In genomic region chr6:31189060-31189459, GRCm38 (mm10) we compare ENCODE assay signal across 8 mouse cellular contexts.
DNase-seq lines count a peak whose midpoint lies in the region; ATAC-seq and TF ChIP-seq lines count a peak whose summit lies in the region.
"Had no signal": no experiment of that assay in that cellular context is flagged by ENCODE, and none has a peak within 500 bp of the region (broad histone marks: within the 10 kb centered on the region; RNA-seq: fewer than 3 reads in every experiment).

No protein-coding gene starts in this region.

- H3K9me3 ChIP-seq in intestine, embryonic 16.5 days (ENCODE audit: control insufficient read depth, low read length), result no peaks in the 10 kb centered on the region

- H3K27me3 ChIP-seq in intestine, embryonic 16.5 days (replicated peaks; ENCODE audit: control insufficient read depth, insufficient read depth, low read length), result no peaks in the 10 kb centered on the region
- no peaks in the 10 kb centered on the region for H3K27me3 ChIP-seq in thymus, adult 2 months (ENCODE audit: control insufficient read depth, insufficient read depth, low read length)

- peak; percentile 62; the same call in 1 of the 2 replicates for TF ChIP-seq CTCF in thymus, adult 2 months (IDR thresholded peaks at IDR 0.05; ENCODE audit: borderline replicate concordance, control insufficient read depth, extremely low read depth, insufficient read depth, low read length, poor library complexity)

- H3K27ac ChIP-seq in intestine, embryonic 16.5 days (ENCODE audit: low read length), result no peak overlapping the region
- no peak overlapping the region for H3K27ac ChIP-seq in thymus, adult 2 months (ENCODE audit: control insufficient read depth, insufficient read depth, low read length)

- WGBS in intestine, embryonic 16.5 days, result 59% methylated on average over 7 of the region's 7 CpGs
- WGBS in thymus, adult 2 months, result 61% methylated on average over 7 of the region's 7 CpGs

- H3K9ac ChIP-seq in intestine, embryonic 16.5 days (ENCODE audit: low read depth, low read length), result no peak overlapping the region

- TF ChIP-seq POLR2A in thymus, adult 2 months (IDR thresholded peaks at IDR 0.05; ENCODE audit: control insufficient read depth, extremely low read depth, insufficient read depth, low read length, poor library complexity), result no peak

- no peaks in the 10 kb centered on the region for H3K4me1 ChIP-seq in intestine, embryonic 16.5 days (ENCODE audit: control insufficient read depth, insufficient read depth, low read length)
- H3K4me1 ChIP-seq in thymus, adult 2 months (replicated peaks; ENCODE audit: control insufficient read depth, insufficient read depth, low read length), result peaks cover 16% of the 10 kb centered on the region

- H3K4me2 ChIP-seq in intestine, embryonic 16.5 days (ENCODE audit: low read depth, low read length), result no peak overlapping the region

- DNase-seq in kidney, postnatal 4 days, result peak; percentile 26 to 40
- no peak for DNase-seq in kidney, adult 8-10 months
- DNase-seq in Muller cell, postnatal 12 days (ENCODE audit: inconsistent ontology term), result peak; percentile 22
- DNase-seq in cerebellum, adult 9-11 months, result peak; percentile 40
- peak; percentile 41 for DNase-seq in thymus, adult 2 months
- DNase-seq in yolk sac, embryonic 10.5 days (ENCODE audit: low spot score), result no peak

- no peak overlapping the region for H3K4me3 ChIP-seq in intestine, embryonic 16.5 days (ENCODE audit: low read length)
- no peak overlapping the region for H3K4me3 ChIP-seq in thymus, adult 2 months (ENCODE audit: control insufficient read depth, insufficient read depth, low read length)
- H3K4me3 ChIP-seq: myocyte had no signal

- 0 out of 2 replicates have a peak, but pooled peaks have one; percentile 23 for ATAC-seq in intestine, embryonic 16.5 days

- no peaks in the 10 kb centered on the region for H3K36me3 ChIP-seq in intestine, embryonic 16.5 days (ENCODE audit: control insufficient read depth, insufficient read depth, low read length)
- H3K36me3 ChIP-seq in thymus, adult 2 months (ENCODE audit: control insufficient read depth, insufficient read depth, low read length), result no peaks in the 10 kb centered on the region

Comparison
In these comparisons a context has a peak if more than half of its experiments do, and no peak if none do; other contexts are left out.
1. DNase-seq: peak in kidney, postnatal 4 days (2 of 2), Muller cell, postnatal 12 days (single experiment), cerebellum, adult 9-11 months (single experiment) and thymus, adult 2 months (single experiment); none in kidney, adult 8-10 months (0 of 2) and yolk sac, embryonic 10.5 days (single experiment).